Mouse (Mus musculus) ES-E14 (cell line): ENCODE measurements around the gene Steap4.

Source experiments
- CHD2 ChIP-seq: IDR thresholded peaks from 2 replicates; pipeline ENCODE4 v1.6.1; 2014; ENCODE audit warnings: mild to moderate bottlenecking, low read depth, low read length, inconsistent platforms
- ZC3H11A ChIP-seq: IDR thresholded peaks from 2 replicates; pipeline ENCODE4 v1.6.1; 2012; ENCODE audit warnings: low read depth, mild to moderate bottlenecking, inconsistent platforms, low read length, borderline replicate concordance
- ZNF384 ChIP-seq: IDR thresholded peaks from 2 replicates; pipeline ENCODE4 v1.6.1; 2012; ENCODE audit warnings: low read depth, low read length, inconsistent platforms

DNA sequence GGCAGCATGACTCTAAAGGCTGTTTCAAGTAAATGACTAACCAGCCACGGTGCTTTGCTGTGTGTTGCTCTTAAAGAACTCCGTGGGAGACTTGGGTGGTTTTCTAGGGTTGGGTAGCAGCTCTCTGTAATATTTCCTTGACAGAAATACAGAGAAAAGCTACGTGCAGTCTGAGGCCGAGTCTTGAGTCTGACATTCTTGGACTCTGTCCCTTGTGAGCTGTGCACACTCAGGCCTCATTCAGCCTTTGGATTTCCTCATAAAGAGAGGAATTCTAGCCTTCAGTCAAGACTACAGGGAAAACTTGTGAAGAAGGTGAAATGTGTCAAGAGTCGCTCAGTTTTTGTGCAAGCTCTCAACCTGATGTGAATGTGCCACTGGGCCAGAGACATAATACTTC is 7.9 kb downstream of the Steap4 start:
- TF ChIP-seq CHD2 (no peak), ZC3H11A (no peak), ZNF384 (no peak)
